Mouse (Mus musculus) myocyte (in vitro differentiated cells): ENCODE data around the gene Fbxo34. TPM values are rescaled to one million over a fixed set of nuclear protein-coding genes. Genes with fewer than 3 reads are reported as not detected.

Source experiments
- H3K27me3 ChIP-seq: one replicate; pipeline ENCODE4 v1.6.1; 2011; ENCODE audit not compliant: control insufficient read depth, insufficient read depth, insufficient read length
- H3K36me3 ChIP-seq: one replicate; pipeline ENCODE4 v1.6.1; 2011; ENCODE audit not compliant: control insufficient read depth, insufficient read depth
- H3K4me2 ChIP-seq: one replicate; pipeline ENCODE4 v1.6.1; 2011; ENCODE audit warnings: low read depth, control low read depth
- H3K4me3 ChIP-seq: one replicate; pipeline ENCODE4 v1.5.1; 2011; ENCODE audit warnings: mild to moderate bottlenecking, control low read depth, moderate library complexity
- H3K79me2 ChIP-seq: one replicate; pipeline ENCODE4 v1.6.1; 2011; ENCODE audit not compliant: control insufficient read depth, insufficient read depth
- H3ac ChIP-seq: one replicate; pipeline ENCODE4 v1.6.1; 2011; ENCODE audit not compliant: control insufficient read depth, insufficient read length
- CEBPB ChIP-seq: IDR thresholded peaks from 2 replicates; pipeline ENCODE4 v1.6.1; 2011; ENCODE audit warnings: mild to moderate bottlenecking, moderate library complexity; ENCODE audit not compliant: poor library complexity, insufficient read depth, severe bottlenecking
- E2F4 ChIP-seq: IDR thresholded peaks from one replicate; pipeline ENCODE4 v1.6.1; 2011; ENCODE audit warnings: mild to moderate bottlenecking, control low read depth, moderate library complexity; ENCODE audit not compliant: insufficient read depth
- MAX ChIP-seq: IDR thresholded peaks from one replicate; pipeline ENCODE4 v1.6.1; 2011; ENCODE audit warnings: low read depth, mild to moderate bottlenecking, control low read depth
- MYOD1 ChIP-seq, 3 experiments: IDR thresholded peaks; one replicate each; pipeline ENCODE4 v1.6.1; 2011; ENCODE audit warnings: control low read depth in 2 of 3, low read depth in 2 of 3, mild to moderate bottlenecking in 2 of 3, moderate library complexity in 1 of 3; ENCODE audit not compliant: insufficient read length in 2 of 3, control insufficient read depth in 1 of 3
- MYOG ChIP-seq, 3 experiments: IDR thresholded peaks; one replicate each; pipeline ENCODE4 v1.6.1; 2011; ENCODE audit warnings: control low read depth in 2 of 3, low read depth in 2 of 3, mild to moderate bottlenecking in 2 of 3; ENCODE audit not compliant: insufficient read length in 2 of 3, control insufficient read depth in 1 of 3, insufficient read depth in 1 of 3
- POLR2A ChIP-seq: IDR thresholded peaks from one replicate; pipeline ENCODE4 v1.6.1; 2011; ENCODE audit warnings: low read depth, mild to moderate bottlenecking, control low read depth, moderate library complexity; ENCODE audit not compliant: insufficient read length
- POLR2AphosphoS2 ChIP-seq: IDR thresholded peaks from one replicate; pipeline ENCODE4 v1.6.1; 2011; ENCODE audit warnings: low read depth, control low read depth; ENCODE audit not compliant: insufficient read length
- REST ChIP-seq: IDR thresholded peaks from one replicate; pipeline ENCODE4 v1.6.1; 2011; ENCODE audit warnings: mild to moderate bottlenecking, control low read depth, moderate library complexity; ENCODE audit not compliant: insufficient read depth, insufficient read length
- SRF ChIP-seq: IDR thresholded peaks from one replicate; pipeline ENCODE4 v1.6.1; 2011; ENCODE audit warnings: low read depth; ENCODE audit not compliant: control insufficient read depth, insufficient read length
- TCF12 ChIP-seq: IDR thresholded peaks from one replicate; pipeline ENCODE4 v1.6.1; 2011; ENCODE audit warnings: mild to moderate bottlenecking, control low read depth; ENCODE audit not compliant: poor library complexity, insufficient read depth, severe bottlenecking
- TCF3 ChIP-seq: IDR thresholded peaks from one replicate; pipeline ENCODE4 v1.6.1; 2011; ENCODE audit warnings: low read depth, control low read depth; ENCODE audit not compliant: insufficient read length
- USF1 ChIP-seq: IDR thresholded peaks from one replicate; pipeline ENCODE4 v1.6.1; 2011; ENCODE audit warnings: low read depth, mild to moderate bottlenecking, control low read depth, moderate library complexity
- polyA plus RNA-seq: library from polyadenylated mRNA; unstranded; fragments of >200 nt; fragmentation: generic; extraction: Trizol; gene quantifications from one replicate; pipeline ENCODE4 v1.2.1, GENCODE M21; 2012; ENCODE audit warnings: missing spikeins

The Fbxo34 gene
- polyA plus RNA-seq, 1 experiment = 10.7 TPM

DNA sequence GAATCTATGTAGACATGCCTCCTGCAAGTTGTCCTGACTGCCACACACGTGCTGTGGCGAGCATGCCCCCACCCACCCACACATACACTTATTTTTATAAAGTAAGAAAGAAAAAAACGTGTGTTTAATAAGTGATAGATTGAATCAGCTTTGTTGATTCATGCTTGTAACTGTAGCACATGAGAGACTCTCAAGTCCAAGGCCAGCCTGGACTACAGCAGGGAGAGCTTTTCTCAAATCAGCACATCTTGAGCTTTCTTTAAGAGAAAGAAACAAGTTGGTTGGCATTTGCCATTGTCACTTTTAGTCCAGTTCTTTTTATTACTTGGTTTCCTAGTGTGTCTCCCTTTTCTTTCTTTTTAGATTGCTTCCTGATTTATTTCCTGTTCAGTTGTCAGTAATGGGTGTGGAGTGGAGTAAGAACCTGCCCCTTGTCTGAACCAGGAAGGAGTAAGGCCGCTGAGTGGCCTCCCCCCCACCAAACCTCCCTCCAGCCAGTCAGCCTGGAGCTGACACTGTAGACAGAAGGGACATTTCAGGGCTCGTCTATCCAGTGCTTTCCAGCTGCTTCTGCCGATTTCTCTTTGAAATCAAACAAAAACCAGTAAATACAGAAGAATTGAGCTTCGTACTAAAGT is 64.7 kb downstream of the Fbxo34 start:
- peaks cover 18% of the 10 kb centered on the region for H3K79me2 ChIP-seq
- H3K4me3 ChIP-seq = no peak overlapping the region
- no peak overlapping the region for H3ac ChIP-seq
- H3K4me2 ChIP-seq = no peak overlapping the region
- H3K27me3 ChIP-seq = no peaks in the 10 kb centered on the region
- TF ChIP-seq MYOD1 (IDR thresholded peaks at IDR 0.05; ENCODE audit: control insufficient read depth in 1 of 3, insufficient read length in 2 of 3, low read depth in 2 of 3) = no peak
- no peak for TF ChIP-seq REST
- no peak for TF ChIP-seq TCF12
- no peak for TF ChIP-seq CEBPB
- no peak for TF ChIP-seq SRF
- no peak for TF ChIP-seq E2F4
- TF ChIP-seq POLR2AphosphoS2 = no peak
- no peaks in the 10 kb centered on the region for H3K36me3 ChIP-seq

GRCm38 (mm10) chr14:47515636-47516035 is 65.4 kb downstream of the Fbxo34 start:
- no peaks in the 10 kb centered on the region for H3K36me3 ChIP-seq
- TF ChIP-seq SRF (no peak), TCF12 (no peak), MYOD1 (IDR thresholded peaks at IDR 0.05; ENCODE audit: control insufficient read depth in 1 of 3, insufficient read length in 2 of 3, low read depth in 2 of 3) (no peak), USF1 (no peak), TCF3 (no peak), MYOG (IDR thresholded peaks at IDR 0.05; ENCODE audit: control insufficient read depth in 1 of 3, insufficient read depth in 1 of 3, insufficient read length in 2 of 3, low read depth in 2 of 3) (no peak), E2F4 (no peak)
- no peak overlapping the region for H3ac ChIP-seq
- no peak overlapping the region for H3K4me3 ChIP-seq
- H3K4me2 ChIP-seq = no peak overlapping the region
- peaks cover 22% of the 10 kb centered on the region for H3K79me2 ChIP-seq
- no peaks in the 10 kb centered on the region for H3K27me3 ChIP-seq

DNA sequence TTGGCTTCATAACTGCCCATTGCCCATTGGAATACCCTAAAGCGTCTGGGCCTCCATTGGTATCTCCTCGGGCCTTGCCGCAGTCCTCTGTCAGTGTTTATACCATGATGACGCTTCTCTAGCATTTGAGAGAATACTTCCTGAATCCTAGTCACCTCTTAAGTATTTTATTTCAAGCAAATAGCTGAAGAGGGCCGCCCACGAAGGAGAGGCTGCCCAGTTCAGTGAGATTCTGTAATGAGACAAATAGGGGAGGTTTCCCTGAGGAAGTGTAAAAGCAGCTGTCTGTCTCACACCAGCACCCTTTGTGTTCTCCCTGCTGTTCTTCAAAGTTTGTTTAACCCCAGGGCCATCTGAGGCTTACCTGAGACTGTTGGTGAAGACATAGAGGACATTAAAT is 66.5 kb downstream of the Fbxo34 start:
- Histone ChIP-seq H3K4me2 (no peak overlapping the region), H3ac (no peak overlapping the region), H3K4me3 (no peak overlapping the region), H3K79me2 (peaks cover 15% of the 10 kb centered on the region), H3K27me3 (no peaks in the 10 kb centered on the region), H3K36me3 (no peaks in the 10 kb centered on the region)
- TF ChIP-seq TCF12 (no peak), SRF (no peak), MAX (no peak), MYOD1 (IDR thresholded peaks at IDR 0.05; ENCODE audit: control insufficient read depth in 1 of 3, insufficient read length in 2 of 3, low read depth in 2 of 3) (no peak), E2F4 (no peak), POLR2A (no peak), USF1 (no peak), MYOG (IDR thresholded peaks at IDR 0.05; ENCODE audit: control insufficient read depth in 1 of 3, insufficient read depth in 1 of 3, insufficient read length in 2 of 3, low read depth in 2 of 3) (no peak), CEBPB (no peak)

GRCm38 (mm10) chr14:47518619-47519018 is 68.4 kb downstream of the Fbxo34 start:
- no peak overlapping the region for H3ac ChIP-seq
- no peaks in the 10 kb centered on the region for H3K36me3 ChIP-seq
- no peaks in the 10 kb centered on the region for H3K27me3 ChIP-seq
- TF ChIP-seq USF1 (no peak), SRF (no peak), CEBPB (no peak), MYOD1 (IDR thresholded peaks at IDR 0.05; ENCODE audit: control insufficient read depth in 1 of 3, insufficient read length in 2 of 3, low read depth in 2 of 3) (no peak), TCF12 (no peak), TCF3 (no peak), POLR2AphosphoS2 (no peak), POLR2A (no peak), MAX (no peak), REST (no peak), E2F4 (no peak), MYOG (IDR thresholded peaks at IDR 0.05; ENCODE audit: control insufficient read depth in 1 of 3, insufficient read depth in 1 of 3, insufficient read length in 2 of 3, low read depth in 2 of 3) (no peak)
- no peak overlapping the region for H3K4me3 ChIP-seq
- H3K79me2 ChIP-seq = peaks cover 15% of the 10 kb centered on the region
- peak overlapping the region; percentile 58 for H3K4me2 ChIP-seq

- H3K4me3 ChIP-seq = no peak overlapping the region
- H3K4me2 ChIP-seq = no peak overlapping the region
- H3K27me3 ChIP-seq = no peaks in the 10 kb centered on the region
- peaks cover 15% of the 10 kb centered on the region for H3K79me2 ChIP-seq
- no peaks in the 10 kb centered on the region for H3K36me3 ChIP-seq
- TF ChIP-seq USF1 (no peak), TCF12 (no peak), CEBPB (no peak), E2F4 (no peak), MAX (no peak), SRF (no peak), POLR2AphosphoS2 (no peak), TCF3 (no peak), MYOD1 (IDR thresholded peaks at IDR 0.05; ENCODE audit: control insufficient read depth in 1 of 3, insufficient read length in 2 of 3, low read depth in 2 of 3) (no peak), POLR2A (no peak)
- H3ac ChIP-seq = no peak overlapping the region
Observed at GRCm38 (mm10) chr14:47520751-47521449, 70.7 kb downstream of the Fbxo34 start.
